Mouse (Mus musculus) liver, adult (tissue): ENCODE data around the gene Fndc3b.

ENCODE experiments used
- GATA4 ChIP-seq: IDR thresholded peaks from 2 replicates; pipeline ENCODE4 v1.6.1; 2014; ENCODE audit warnings: mild to moderate bottlenecking, low read length; ENCODE audit not compliant: insufficient replicate concordance

Gene Fndc3b

DNA sequence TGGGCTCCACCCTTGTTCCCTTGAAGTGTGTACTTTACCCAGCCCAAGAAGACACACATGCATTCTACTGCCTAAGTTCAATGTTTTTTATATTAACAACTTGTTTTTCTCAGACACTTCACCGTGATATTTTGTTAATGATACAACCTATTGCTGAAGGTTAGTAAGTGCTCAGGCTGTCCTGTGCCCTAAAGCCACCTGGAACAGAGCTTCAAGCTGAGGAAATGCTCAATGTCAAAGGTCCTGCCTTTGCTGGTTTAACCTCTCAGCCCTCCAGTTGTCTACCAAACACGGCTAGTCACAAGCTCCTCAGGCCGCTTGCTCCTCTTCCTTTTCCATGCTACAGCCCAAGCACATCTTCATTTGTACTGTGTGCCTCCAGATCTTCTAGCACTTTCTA lies 157.3 kb downstream of the Fndc3b start:
- no peak for TF ChIP-seq GATA4

DNA sequence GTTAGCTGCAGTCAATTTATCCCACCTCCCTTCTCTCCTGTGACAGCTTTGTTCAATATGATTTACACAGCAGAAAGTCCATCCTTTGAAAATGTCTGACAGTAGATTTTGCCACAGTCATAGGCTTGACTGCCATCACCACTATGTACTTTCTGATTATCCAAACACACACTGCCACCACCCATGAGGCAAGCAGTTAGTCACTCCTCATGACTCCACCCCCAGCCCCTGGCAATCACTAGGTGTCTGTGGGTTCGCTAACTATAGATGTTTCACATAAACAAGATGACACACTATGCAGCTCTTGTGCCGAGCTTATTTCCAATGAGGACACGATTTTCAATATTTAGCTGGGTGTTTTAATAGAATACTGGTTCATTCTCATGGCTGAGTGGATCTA lies 160.1 kb downstream of the Fndc3b start:
- TF ChIP-seq GATA4 = no peak

DNA sequence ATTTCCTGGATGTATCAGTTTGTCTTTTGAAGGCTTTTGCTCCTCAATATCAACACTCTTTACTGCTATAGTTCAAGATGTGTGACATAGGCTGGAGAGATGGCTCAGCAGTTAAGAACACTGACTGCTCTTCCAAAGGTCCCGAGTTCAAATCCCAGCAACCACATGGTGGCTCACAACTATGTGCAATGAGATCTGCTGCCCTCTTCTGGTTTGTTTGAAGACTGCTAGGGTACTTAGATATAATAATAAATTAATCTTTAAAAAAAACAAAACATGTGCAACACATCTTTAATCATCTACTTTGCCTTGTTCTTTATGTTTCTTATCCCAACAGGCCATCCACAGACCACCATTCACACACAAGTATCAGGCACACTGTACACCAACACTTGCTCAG lies 160.7 kb downstream of the Fndc3b start:
- TF ChIP-seq GATA4 = no peak

DNA sequence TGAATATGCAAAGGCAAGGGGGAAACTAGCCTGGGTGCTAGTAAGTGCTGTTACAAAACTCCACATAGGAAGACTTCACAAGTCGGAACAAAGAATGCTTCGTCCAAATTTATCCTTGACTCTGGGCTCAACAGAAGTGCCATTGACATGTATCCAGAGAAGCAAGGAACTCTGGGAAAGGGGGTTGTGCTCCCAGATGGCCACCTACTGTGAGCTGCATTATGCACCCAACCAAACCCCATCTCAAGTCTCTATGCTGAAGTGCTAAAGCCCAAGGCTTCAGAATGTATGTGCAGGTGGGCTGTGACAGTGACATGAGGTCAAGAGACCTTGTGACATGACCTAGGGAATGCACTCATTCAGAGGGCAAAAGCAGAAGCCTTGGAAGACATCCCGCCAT lies 165.5 kb downstream of the Fndc3b start:
- no peak for TF ChIP-seq GATA4

GRCm38 (mm10) chr3:27544061-27544460 lies 167.0 kb downstream of the Fndc3b start:
- TF ChIP-seq GATA4 = no peak

DNA sequence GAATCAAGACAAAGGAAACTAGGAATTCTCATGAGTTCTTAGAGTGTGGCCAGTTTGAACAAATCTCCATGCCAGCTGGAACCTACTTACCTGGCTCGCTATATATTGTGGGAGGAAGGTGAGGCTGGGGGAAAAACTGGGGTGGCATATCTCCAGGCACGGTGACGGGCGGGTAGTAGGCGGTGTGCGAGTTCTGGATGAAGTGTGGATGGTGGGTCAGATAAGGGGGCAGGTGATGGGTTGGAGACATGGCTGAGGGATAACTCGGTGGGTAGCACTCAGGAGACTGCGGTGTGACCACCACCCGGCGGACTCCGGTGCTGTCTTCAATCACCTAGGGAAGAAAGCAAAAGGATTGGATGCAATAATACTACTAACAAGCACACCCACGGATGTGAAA lies 169.3 kb downstream of the Fndc3b start:
- no peak for TF ChIP-seq GATA4

DNA sequence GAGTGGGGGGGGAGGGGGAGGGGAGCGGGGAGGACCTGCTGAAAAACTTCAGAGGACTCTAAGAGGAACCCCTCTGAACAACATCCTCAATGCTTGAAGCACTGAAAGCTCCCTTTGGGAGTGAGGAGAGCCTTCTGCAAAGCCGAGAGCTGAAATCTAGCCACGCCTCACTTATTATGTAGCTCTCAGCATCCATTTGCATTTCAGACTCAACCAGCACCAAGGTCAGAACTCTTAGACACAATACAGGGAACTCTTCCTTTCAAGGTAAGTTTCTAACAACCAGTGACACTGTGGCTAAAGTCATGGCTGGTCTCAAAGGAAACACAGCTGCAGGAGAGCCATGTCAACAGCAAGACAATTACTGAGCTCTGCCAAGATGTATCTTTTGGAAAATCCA lies 169.9 kb downstream of the Fndc3b start:
- TF ChIP-seq GATA4 = no peak

DNA sequence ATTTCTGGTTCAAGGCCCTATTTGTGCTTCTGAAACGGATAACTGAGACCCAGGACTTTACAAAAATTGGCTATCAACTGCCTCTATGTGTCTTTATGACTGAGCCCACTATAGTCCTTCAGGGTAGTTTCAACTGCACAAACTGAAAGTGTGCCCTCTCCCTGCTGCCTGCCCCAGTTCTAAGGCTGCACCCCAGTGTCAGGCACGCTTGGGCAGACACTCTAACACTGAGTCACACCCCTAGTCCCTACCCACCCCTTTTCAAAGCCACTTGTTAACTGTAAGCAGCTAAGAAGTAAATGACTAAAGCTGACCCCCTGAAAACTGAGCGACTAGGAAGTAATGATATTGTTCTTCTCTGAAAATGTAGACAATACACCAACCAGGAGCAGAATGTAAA lies 176.9 kb downstream of the Fndc3b start:
- TF ChIP-seq GATA4 = no peak

GRCm38 (mm10) chr3:27533721-27534120 lies 177.4 kb downstream of the Fndc3b start:
- no peak for TF ChIP-seq GATA4

DNA sequence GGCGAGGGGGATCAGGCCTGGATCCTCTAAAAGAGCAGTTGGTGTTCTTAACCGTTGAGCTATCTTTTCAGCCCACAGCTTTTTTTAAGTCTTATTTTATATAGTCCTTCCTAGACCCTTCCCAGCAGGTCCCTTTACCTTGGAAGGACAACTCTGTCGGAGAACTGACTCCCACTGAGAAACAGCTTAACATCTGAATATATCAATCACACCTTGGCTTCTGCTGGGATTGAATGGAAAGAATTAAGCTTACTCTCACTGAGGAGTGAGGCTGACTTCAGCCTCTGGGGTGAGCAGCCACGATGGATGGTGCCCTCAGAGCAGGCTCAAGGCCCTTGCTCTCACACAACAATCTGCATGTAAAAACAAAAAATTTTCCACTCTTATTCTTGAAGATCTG lies 179.1 kb downstream of the Fndc3b start:
- no peak for TF ChIP-seq GATA4

DNA sequence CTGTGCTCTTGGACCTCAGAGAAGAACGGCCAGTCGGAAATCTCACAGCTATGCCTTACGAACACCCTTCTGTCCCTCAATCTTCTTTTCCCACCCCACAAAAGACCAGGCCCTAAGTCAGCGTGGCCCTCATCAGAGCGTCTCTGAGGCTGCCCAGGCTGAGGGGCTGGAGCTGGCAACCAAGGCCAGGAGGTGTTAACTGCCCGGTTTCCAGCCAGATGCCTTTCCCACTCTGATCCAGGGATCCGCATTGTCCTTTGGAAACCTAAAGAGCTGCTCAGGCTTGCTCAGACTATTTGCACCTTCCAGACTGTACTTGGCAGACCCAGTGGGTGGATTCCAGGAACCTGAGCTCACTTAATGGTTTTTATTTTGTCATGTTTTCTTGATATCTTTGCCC lies 180.7 kb downstream of the Fndc3b start:
- no peak for TF ChIP-seq GATA4

GRCm38 (mm10) chr3:27529221-27530051 lies 181.7 kb downstream of the Fndc3b start:
- TF ChIP-seq GATA4 = no peak

DNA sequence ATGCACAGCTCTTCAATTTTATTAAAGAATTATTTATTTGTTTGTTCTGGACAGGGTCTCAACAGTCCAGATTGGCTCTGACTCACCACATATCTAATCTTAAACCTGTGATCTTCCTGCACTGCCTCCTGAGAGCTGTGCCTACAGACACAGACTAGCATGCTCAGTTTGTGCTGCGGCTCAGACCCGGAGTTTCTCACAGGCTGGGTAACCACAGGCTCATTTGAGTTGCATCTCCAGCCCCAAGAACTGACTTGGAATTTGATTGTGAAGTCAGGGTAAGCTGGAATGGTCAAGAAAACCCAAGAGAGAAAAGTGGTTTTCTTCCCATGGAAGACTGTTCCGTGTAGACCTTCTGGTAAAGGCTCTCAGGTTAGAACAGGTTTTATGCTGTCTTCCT lies 184.1 kb downstream of the Fndc3b start:
- TF ChIP-seq GATA4 = no peak

DNA sequence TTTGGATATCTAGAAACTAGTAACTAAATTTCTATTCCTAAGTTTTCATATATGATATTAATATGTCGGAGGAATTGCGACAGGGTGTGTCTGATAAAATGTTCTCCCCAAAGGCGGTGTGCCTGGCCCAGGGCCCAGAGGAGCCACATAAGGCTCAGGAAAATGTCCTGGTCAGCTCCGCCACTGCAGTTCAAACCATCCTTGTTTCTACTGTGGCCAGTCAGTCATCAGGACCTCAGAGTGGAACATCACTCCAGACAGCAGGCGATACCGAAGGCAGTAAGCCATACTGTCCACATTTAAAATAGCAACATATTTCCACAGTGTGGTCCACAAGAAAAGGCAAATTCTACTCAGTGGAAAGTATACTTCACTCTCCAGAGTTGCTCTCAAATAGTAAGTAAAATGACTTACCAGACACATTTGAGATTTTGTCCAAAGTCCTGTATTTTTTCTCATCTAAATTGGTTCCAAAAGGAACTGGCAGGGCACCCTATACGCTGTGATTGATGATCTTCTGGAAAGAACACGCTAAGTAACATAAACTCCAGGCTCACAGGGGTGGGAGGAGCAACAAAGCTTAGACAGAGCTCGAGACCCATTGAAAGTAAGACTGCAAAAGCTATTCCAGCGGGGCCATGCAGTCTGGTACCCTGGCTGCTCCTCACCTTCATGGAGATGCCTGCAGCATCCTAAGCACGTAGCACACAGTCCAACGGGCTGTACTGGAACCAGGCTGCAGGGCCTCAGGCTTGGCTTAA lies 187.8 kb downstream of the Fndc3b start:
- no peak for TF ChIP-seq GATA4

DNA sequence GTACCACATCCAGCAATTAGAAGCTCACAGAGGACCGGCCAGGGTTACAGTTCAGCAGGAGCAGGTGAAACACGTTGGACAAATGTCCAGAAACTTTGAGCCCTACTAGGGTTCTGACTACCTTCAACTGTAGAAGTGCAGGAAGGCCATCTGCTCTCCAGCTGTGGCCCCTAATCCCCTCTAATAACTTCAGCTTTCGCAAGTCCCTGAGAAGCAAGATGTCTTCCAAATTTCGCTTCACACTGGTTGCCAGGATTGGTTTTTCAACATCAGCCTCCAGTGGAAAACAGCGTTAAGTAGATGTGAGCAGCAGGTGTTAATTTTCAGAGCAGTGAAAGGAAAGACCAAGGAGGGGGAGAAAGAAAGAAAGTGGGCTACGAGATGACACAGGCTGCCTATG lies 190.7 kb downstream of the Fndc3b start:
- no peak for TF ChIP-seq GATA4

DNA sequence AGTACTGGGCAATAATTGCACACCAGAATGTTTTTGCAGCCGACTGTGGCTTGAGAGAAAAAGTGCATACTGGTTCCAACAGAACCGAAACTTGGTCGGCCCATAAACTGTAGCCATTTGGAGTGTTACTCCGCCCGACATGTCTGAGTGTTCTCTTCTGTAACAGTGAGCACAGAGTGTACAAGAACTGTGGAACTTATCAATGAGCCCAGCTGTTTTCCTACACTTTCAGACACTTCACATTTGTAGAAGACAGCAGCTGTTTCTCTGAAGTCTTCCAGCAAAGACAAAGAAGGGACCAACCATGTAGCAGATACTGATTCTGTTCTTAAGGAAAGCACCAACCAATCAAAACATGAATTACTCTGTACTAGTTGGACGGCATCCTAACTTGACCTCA lies 191.6 kb downstream of the Fndc3b start:
- no peak for TF ChIP-seq GATA4
